Mouse (Mus musculus) G1E (cell line): ENCODE results near the gene Glrp1.

Experiments
- CTCF ChIP-seq: IDR thresholded peaks from 2 replicates; pipeline ENCODE4 v1.5.1; 2012; ENCODE audit warnings: low read depth, low read length, inconsistent platforms, mixed read lengths
- GATA1 ChIP-seq: IDR thresholded peaks from 2 replicates; pipeline ENCODE4 v1.6.1; 2012; ENCODE audit warnings: borderline replicate concordance, low read length, inconsistent platforms, mixed read lengths
- TAL1 ChIP-seq: conservative IDR thresholded peaks from 2 replicates; pipeline ENCODE4 v1.6.1; 2012; ENCODE audit warnings: low read depth, low read length, inconsistent platforms, mixed read lengths

DNA sequence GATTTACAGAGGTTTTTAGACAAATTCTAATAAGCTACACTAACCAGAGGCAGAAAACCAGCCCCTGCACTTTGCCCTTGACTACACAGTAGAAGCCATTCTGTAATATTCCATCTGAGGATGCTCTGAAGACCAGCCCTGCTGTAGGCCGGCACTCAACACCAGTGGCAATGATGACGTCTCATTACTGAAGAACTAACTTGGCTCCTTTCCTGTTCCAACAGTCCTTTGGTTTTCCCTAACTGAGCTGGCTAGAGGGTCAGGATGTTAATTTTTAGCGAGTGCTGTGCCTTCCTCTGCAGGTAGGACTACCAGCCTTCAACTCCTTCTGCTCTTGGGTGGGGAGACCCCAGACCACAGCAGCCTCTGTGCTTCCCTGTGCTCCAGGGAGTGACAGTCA is 55.2 kb downstream of the Glrp1 start:
- TF ChIP-seq CTCF (no peak), TAL1 (no peak), GATA1 (no peak)
